Mouse (Mus musculus) CH12.LX (cell line): ENCODE data around the gene Tbc1d30.

Experiments used
- CTCF ChIP-seq, 2 experiments: IDR thresholded peaks in 1 of 2; conservative IDR thresholded peaks in 1 of 2; 2 replicates each; pipeline ENCODE4 v1.5.1; 2011 to 2012; ENCODE audit warnings: low read depth in 2 of 2, low read length in 2 of 2, improper control_type of control experiment in 1 of 2, inconsistent platforms in 1 of 2, mild to moderate bottlenecking in 1 of 2, moderate library complexity in 1 of 2
- EP300 ChIP-seq: IDR thresholded peaks from 2 replicates; pipeline ENCODE4 v1.6.1; 2011; ENCODE audit warnings: low read length, improper control_type of control experiment
- MAX ChIP-seq: IDR thresholded peaks from 2 replicates; pipeline ENCODE4 v1.6.1; 2011; ENCODE audit warnings: low read length, improper control_type of control experiment
- NELFE ChIP-seq: IDR thresholded peaks from 2 replicates; pipeline ENCODE4 v1.6.1; 2011; ENCODE audit warnings: low read depth, low read length, improper control_type of control experiment
- NRF1 ChIP-seq: IDR thresholded peaks from 2 replicates; pipeline ENCODE4 v1.6.1; 2014; ENCODE audit warnings: low read depth, mild to moderate bottlenecking, inconsistent platforms, low read length, improper control_type of control experiment, moderate library complexity
- ZMIZ1 ChIP-seq: IDR thresholded peaks from 2 replicates; pipeline ENCODE4 v1.6.1; 2012; ENCODE audit warnings: low read depth, mild to moderate bottlenecking, inconsistent platforms, low read length, improper control_type of control experiment

DNA sequence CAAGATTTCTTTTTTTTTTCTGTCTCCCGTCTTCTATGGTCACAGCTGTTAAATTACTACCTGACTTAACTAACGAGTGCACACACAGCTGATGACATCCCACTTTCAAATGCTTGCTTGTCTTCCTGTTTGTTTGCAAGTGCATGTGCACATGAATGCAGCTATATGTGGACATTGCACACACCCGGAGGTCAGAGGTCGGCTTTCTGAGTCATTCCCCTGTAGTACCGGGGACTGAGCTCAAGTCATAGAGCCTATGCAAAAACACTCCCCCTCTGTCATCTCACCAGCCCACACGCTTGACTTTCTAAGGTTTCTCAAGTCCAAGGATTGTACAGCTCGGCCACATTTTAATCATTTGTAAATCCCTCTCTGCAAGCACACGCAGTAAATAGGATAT, 80.1 kb downstream of the Tbc1d30 start:
- no peak for TF ChIP-seq ZMIZ1
- TF ChIP-seq NELFE, result no peak
- TF ChIP-seq CTCF (conservative IDR thresholded peaks at IDR 0.05 in 1 of 2, IDR thresholded peaks at IDR 0.05 in 1 of 2; ENCODE audit: low read depth in 2 of 2, low read length in 2 of 2), result no peak
- TF ChIP-seq EP300, result no peak
- TF ChIP-seq MAX, result no peak
- TF ChIP-seq NRF1, result no peak
